In the genomic region with DNA sequence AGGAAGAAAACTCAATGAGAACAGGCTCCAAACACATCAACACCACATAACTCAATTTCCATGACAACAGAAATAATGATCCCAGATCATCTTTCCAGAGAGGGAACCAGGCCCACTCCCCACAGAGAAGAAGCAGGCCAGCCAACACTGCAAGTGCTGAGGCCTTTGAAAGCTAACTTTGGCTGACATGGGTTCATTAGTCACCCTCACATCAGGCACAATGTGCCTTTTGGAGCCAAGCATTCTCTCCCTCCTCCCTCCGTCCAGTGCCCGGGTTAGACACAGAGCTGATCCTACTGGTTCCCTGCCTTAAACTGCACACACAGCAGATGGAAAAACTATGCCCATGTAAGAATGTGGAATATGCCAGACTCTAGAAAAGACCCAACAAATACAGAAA, we compare ENCODE assay signal across 13 mouse cellular contexts. TPM values are rescaled to one million over a fixed set of nuclear protein-coding genes. Genes with fewer than 3 reads are reported as not detected.
DNase-seq lines count a peak whose midpoint lies in the region; ATAC-seq lines count a peak whose summit lies in the region.
"Had no signal": no experiment of that assay in that cellular context is flagged by ENCODE, and none has a peak within 500 bp of the region (broad histone marks: within the 10 kb centered on the region; RNA-seq: fewer than 3 reads in every experiment).

No protein-coding gene starts in this region.

- 70% methylated on average over 2 of the region's 2 CpGs for WGBS in limb, embryonic 13.5 days
- 65% methylated on average over 2 of the region's 2 CpGs for WGBS in limb, embryonic 10.5 days
- WGBS in hindbrain, embryonic 13.5 days: 15% methylated on average over 2 of the region's 2 CpGs

- peaks cover 29% of the 10 kb centered on the region; the same call in 1 of the 2 replicates for H3K4me1 ChIP-seq in limb, embryonic 13.5 days
- H3K4me1 ChIP-seq in limb, embryonic 10.5 days: peaks cover 9% of the 10 kb centered on the region
- peaks cover 16% of the 10 kb centered on the region; the same call in 1 of the 2 replicates for H3K4me1 ChIP-seq in hindbrain, embryonic 13.5 days (replicated peaks)

- no peaks in the 10 kb centered on the region for H3K9me3 ChIP-seq in limb, embryonic 13.5 days
- no peaks in the 10 kb centered on the region for H3K9me3 ChIP-seq in limb, embryonic 10.5 days (replicated peaks)
- H3K9me3 ChIP-seq in hindbrain, embryonic 13.5 days: no peaks in the 10 kb centered on the region
- H3K9me3 ChIP-seq: heart, embryonic 15.5 days; megakaryocyte, embryonic 14.5 days had no signal

- H3K36me3 ChIP-seq in limb, embryonic 13.5 days: peaks cover 5% of the 10 kb centered on the region
- peaks cover 14% of the 10 kb centered on the region for H3K36me3 ChIP-seq in limb, embryonic 10.5 days
- H3K36me3 ChIP-seq in hindbrain, embryonic 13.5 days: no peaks in the 10 kb centered on the region; the same call in 1 of the 2 replicates
- H3K36me3 ChIP-seq: heart, embryonic 15.5 days had no signal

- H3K4me2 ChIP-seq in limb, embryonic 13.5 days (replicated peaks): no peak overlapping the region
- H3K4me2 ChIP-seq in hindbrain, embryonic 13.5 days: no peak overlapping the region
- H3K4me2 ChIP-seq: heart, embryonic 15.5 days had no signal

- peak; percentile 71 to 88 for DNase-seq in cerebellum, postnatal 10 days
- DNase-seq in limb, embryonic 10.5 days (ENCODE audit: low spot score): no peak
- peak; percentile 93 for DNase-seq in Muller cell, postnatal 12 days (ENCODE audit: inconsistent ontology term)
- no peak for DNase-seq in frontal cortex, postnatal 10 days (ENCODE audit: low spot score in 2 of 2)
- DNase-seq in thymus, postnatal 10 days (ENCODE audit: low spot score in 2 of 2): no peak
- DNase-seq: B cell, adult 2 months; kidney, adult 18-20 months; thymus, postnatal 14 days had no signal

- H3K4me3 ChIP-seq in limb, embryonic 13.5 days: no peak overlapping the region
- no peak overlapping the region for H3K4me3 ChIP-seq in limb, embryonic 10.5 days
- H3K4me3 ChIP-seq in hindbrain, embryonic 13.5 days: no peak overlapping the region
- H3K4me3 ChIP-seq: heart, embryonic 15.5 days; megakaryocyte, embryonic 14.5 days had no signal

- ATAC-seq in cerebellum, adult (ENCODE audit: insufficient number of reproducible peaks, low FRiP score, low TSS enrichment): no peak
- 0 out of 2 replicates have a peak, but pooled peaks have one; percentile 44 for ATAC-seq in limb, embryonic 13.5 days (ENCODE audit: low FRiP score, low read depth)
- peak; percentile 67 for ATAC-seq in hindbrain, embryonic 13.5 days (ENCODE audit: low FRiP score)

- no peak overlapping the region for H3K27ac ChIP-seq in limb, embryonic 13.5 days
- H3K27ac ChIP-seq in limb, embryonic 10.5 days: no peak overlapping the region
- no peak overlapping the region for H3K27ac ChIP-seq in hindbrain, embryonic 13.5 days
- H3K27ac ChIP-seq: heart, embryonic 15.5 days had no signal

- H3K27me3 ChIP-seq in limb, embryonic 13.5 days: no peaks in the 10 kb centered on the region
- no peaks in the 10 kb centered on the region for H3K27me3 ChIP-seq in limb, embryonic 10.5 days (ENCODE audit: low read depth, poor library complexity, severe bottlenecking)
- no peaks in the 10 kb centered on the region for H3K27me3 ChIP-seq in hindbrain, embryonic 13.5 days
- H3K27me3 ChIP-seq: heart, embryonic 15.5 days; megakaryocyte, embryonic 14.5 days had no signal

- H3K9ac ChIP-seq in limb, embryonic 13.5 days: no peak overlapping the region
- no peak overlapping the region for H3K9ac ChIP-seq in hindbrain, embryonic 13.5 days
- H3K9ac ChIP-seq: heart, embryonic 15.5 days had no signal

RNA-seq across cellular contexts. Expression of a gene that starts 8.1 kb away (rescaled TPM):
- 41.2 and 43.7 TPM in 2 replicates for polyA plus RNA-seq in limb, embryonic 13.5 days (2015; fragmentation: Nextera tagmentation; extraction: Ambion mirVana)
- 33.3 and 39.2 TPM in 2 replicates for polyA plus RNA-seq in limb, embryonic 10.5 days (2016; fragmentation: Nextera tagmentation; extraction: Ambion mirVana)
- 46.6 and 48.7 TPM in 2 replicates for polyA plus RNA-seq in hindbrain, embryonic 13.5 days (2015; fragmentation: Nextera tagmentation; extraction: Ambion mirVana)

Comparison
In these comparisons a context has a peak if more than half of its experiments do, and no peak if none do; other contexts are left out.
1. DNase-seq: peak in cerebellum, postnatal 10 days (2 of 2) and Muller cell, postnatal 12 days (single experiment); none in limb, embryonic 10.5 days (single experiment), frontal cortex, postnatal 10 days (0 of 2) and thymus, postnatal 10 days (0 of 2).